13 mouse cellular contexts compared by ENCODE assay signal in the genomic region with DNA sequence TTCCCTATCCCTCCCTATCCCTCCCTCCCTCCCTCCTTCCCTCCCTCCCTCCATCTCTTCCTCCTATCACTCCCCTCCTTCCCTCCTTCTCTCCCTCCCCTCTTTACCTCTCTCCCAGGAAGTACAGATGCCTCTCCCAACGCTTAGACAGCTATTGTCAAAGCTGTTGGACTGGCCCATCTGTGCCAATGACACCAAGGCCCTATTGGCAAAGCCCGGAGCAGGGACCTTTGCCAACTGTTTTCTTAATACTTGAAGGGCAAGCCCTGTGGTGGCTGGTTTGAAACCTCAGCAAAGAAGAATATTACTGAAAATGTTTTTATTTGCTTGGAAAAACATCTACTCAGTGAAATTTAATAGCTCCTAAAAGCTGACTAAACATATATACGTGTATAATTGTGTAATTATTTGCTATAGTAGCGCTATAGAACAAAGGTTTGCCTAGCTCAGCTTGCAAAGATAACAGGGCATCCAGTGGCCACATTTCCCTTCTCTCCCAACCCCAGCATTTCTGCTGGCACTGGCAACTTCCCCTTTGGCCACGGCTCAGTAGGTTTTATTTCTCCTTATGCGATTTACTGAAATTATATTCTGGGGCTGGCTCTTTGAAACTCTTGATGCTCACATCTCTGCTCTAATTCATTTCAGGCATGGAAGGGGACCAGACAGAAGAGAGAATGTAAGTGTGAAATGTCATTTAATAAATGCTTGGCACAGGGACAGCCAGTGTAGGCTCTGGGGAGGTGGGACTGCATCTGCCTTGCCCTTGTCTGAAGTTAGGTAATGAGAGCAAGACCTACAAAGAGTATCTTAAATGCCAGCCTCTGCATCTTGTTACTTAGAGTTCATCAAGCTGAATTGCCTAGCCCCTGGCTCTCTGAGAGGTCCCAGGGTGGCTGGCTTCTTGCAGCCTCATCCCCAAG. TPM values are rescaled to one million over a fixed set of nuclear protein-coding genes. Genes with fewer than 3 reads are reported as not detected.
DNase-seq lines count a peak whose midpoint lies in the region; ATAC-seq and TF ChIP-seq lines count a peak whose summit lies in the region.
"Had no signal": no experiment of that assay in that cellular context is flagged by ENCODE, and none has a peak within 500 bp of the region (broad histone marks: within the 10 kb centered on the region; RNA-seq: fewer than 3 reads in every experiment).

No protein-coding gene starts in this region.

- H3K27me3 ChIP-seq in hindbrain, embryonic 14.5 days (ENCODE audit: control insufficient read depth, insufficient read depth, low read length) = no peaks in the 10 kb centered on the region
- no peaks in the 10 kb centered on the region for H3K27me3 ChIP-seq in hindbrain, embryonic 11.5 days (ENCODE audit: control insufficient read depth, insufficient read depth, low read length)
- no peaks in the 10 kb centered on the region for H3K27me3 ChIP-seq in thymus, adult 2 months (ENCODE audit: control insufficient read depth, insufficient read depth, low read length)
- peaks cover 5% of the 10 kb centered on the region for H3K27me3 ChIP-seq in forebrain, embryonic 16.5 days (replicated peaks; ENCODE audit: control insufficient read depth, insufficient read depth, low read length)
- H3K27me3 ChIP-seq in liver, embryonic 11.5 days (replicated peaks; ENCODE audit: control insufficient read depth, insufficient read depth, low read length) = no peaks in the 10 kb centered on the region
- H3K27me3 ChIP-seq: lung, embryonic 15.5 days had no signal

- no peak for TF ChIP-seq CTCF in thymus, adult 2 months (IDR thresholded peaks at IDR 0.05; ENCODE audit: borderline replicate concordance, control insufficient read depth, extremely low read depth, insufficient read depth, low read length, poor library complexity)
- TF ChIP-seq CTCF in layer of hippocampus, adult 2 months (conservative IDR thresholded peaks at IDR 0.05) = no peak

- no peak overlapping the region for H3K4me3 ChIP-seq in hindbrain, embryonic 14.5 days (replicated peaks; ENCODE audit: low read length)
- H3K4me3 ChIP-seq in hindbrain, embryonic 11.5 days (ENCODE audit: low read depth, low read length) = no peak overlapping the region
- no peak overlapping the region for H3K4me3 ChIP-seq in thymus, adult 2 months (ENCODE audit: control insufficient read depth, insufficient read depth, low read length)
- H3K4me3 ChIP-seq in forebrain, embryonic 16.5 days (replicated peaks; ENCODE audit: low read length) = no peak overlapping the region
- H3K4me3 ChIP-seq in layer of hippocampus, adult 2 months = no peak overlapping the region
- H3K4me3 ChIP-seq in liver, embryonic 11.5 days (ENCODE audit: low read depth, low read length) = no peak overlapping the region
- H3K4me3 ChIP-seq: heart, embryonic 12.5 days; lung, embryonic 15.5 days; myocyte had no signal

- peak; percentile 42 for DNase-seq in hindbrain, embryonic 14.5 days (ENCODE audit: low spot score)
- DNase-seq in hindbrain, embryonic 11.5 days (ENCODE audit: low spot score) = no peak
- no peak for DNase-seq in thymus, adult 2 months
- DNase-seq in thymus, postnatal 25 days = no peak
- DNase-seq in ovary, postnatal 36 days (ENCODE audit: low spot score) = peak; percentile 16
- no peak for DNase-seq in layer of hippocampus, adult 2 months (ENCODE audit: low spot score in 2 of 2)
- no peak for DNase-seq in liver, embryonic 11.5 days (ENCODE audit: low spot score)
- DNase-seq: cerebellum, adult 11 months had no signal

- H3K4me2 ChIP-seq in hindbrain, embryonic 14.5 days (replicated peaks) = no peak overlapping the region
- no peak overlapping the region for H3K4me2 ChIP-seq in hindbrain, embryonic 11.5 days (replicated peaks; ENCODE audit: low read depth, low read length)
- no peak overlapping the region for H3K4me2 ChIP-seq in forebrain, embryonic 16.5 days (ENCODE audit: low read length)
- H3K4me2 ChIP-seq in liver, embryonic 11.5 days = no peak overlapping the region
- H3K4me2 ChIP-seq: heart, embryonic 12.5 days; lung, embryonic 15.5 days had no signal

- no peak for TF ChIP-seq POLR2A in thymus, adult 2 months (IDR thresholded peaks at IDR 0.05; ENCODE audit: control insufficient read depth, extremely low read depth, insufficient read depth, low read length, poor library complexity)

- no peaks in the 10 kb centered on the region for H3K36me3 ChIP-seq in hindbrain, embryonic 14.5 days (replicated peaks; ENCODE audit: control insufficient read depth, insufficient read depth)
- H3K36me3 ChIP-seq in hindbrain, embryonic 11.5 days (ENCODE audit: control insufficient read depth, insufficient read depth, low read length) = no peaks in the 10 kb centered on the region
- H3K36me3 ChIP-seq in thymus, adult 2 months (ENCODE audit: control insufficient read depth, insufficient read depth, low read length) = peaks cover 93% of the 10 kb centered on the region
- H3K36me3 ChIP-seq in forebrain, embryonic 16.5 days (ENCODE audit: control insufficient read depth, insufficient read depth) = no peaks in the 10 kb centered on the region
- H3K36me3 ChIP-seq in liver, embryonic 11.5 days (ENCODE audit: control insufficient read depth, insufficient read depth, low read length) = no peaks in the 10 kb centered on the region
- H3K36me3 ChIP-seq: heart, embryonic 12.5 days; lung, embryonic 15.5 days had no signal

- no peak overlapping the region for H3K9ac ChIP-seq in hindbrain, embryonic 14.5 days
- no peak overlapping the region for H3K9ac ChIP-seq in hindbrain, embryonic 11.5 days (ENCODE audit: low read depth, low read length)
- no peak overlapping the region for H3K9ac ChIP-seq in forebrain, embryonic 16.5 days (replicated peaks; ENCODE audit: low read depth, low read length)
- no peak overlapping the region for H3K9ac ChIP-seq in liver, embryonic 11.5 days (ENCODE audit: low read depth, low read length)
- H3K9ac ChIP-seq: heart, embryonic 12.5 days; lung, embryonic 15.5 days had no signal

- peak overlapping the region; percentile 56 for H3K27ac ChIP-seq in hindbrain, embryonic 14.5 days
- H3K27ac ChIP-seq in hindbrain, embryonic 11.5 days (ENCODE audit: low read depth, low read length) = no peak overlapping the region
- H3K27ac ChIP-seq in thymus, adult 2 months (ENCODE audit: control insufficient read depth, insufficient read depth, low read length) = 0 out of 2 replicates have a peak overlapping the region, but pooled peaks have one; percentile 20
- no peak overlapping the region for H3K27ac ChIP-seq in forebrain, embryonic 16.5 days (ENCODE audit: low read length)
- no peak overlapping the region for H3K27ac ChIP-seq in layer of hippocampus, adult 2 months
- H3K27ac ChIP-seq in liver, embryonic 11.5 days (ENCODE audit: low read depth, low read length) = no peak overlapping the region
- H3K27ac ChIP-seq: lung, embryonic 15.5 days had no signal

- no peaks in the 10 kb centered on the region for H3K9me3 ChIP-seq in hindbrain, embryonic 14.5 days (ENCODE audit: control insufficient read depth, low read length)
- no peaks in the 10 kb centered on the region for H3K9me3 ChIP-seq in hindbrain, embryonic 11.5 days (ENCODE audit: control insufficient read depth, low read length)
- no peaks in the 10 kb centered on the region for H3K9me3 ChIP-seq in forebrain, embryonic 16.5 days (ENCODE audit: control insufficient read depth, low read length)
- H3K9me3 ChIP-seq in liver, embryonic 11.5 days (ENCODE audit: control insufficient read depth, low read length) = no peaks in the 10 kb centered on the region
- H3K9me3 ChIP-seq: heart, embryonic 12.5 days; lung, embryonic 15.5 days had no signal

- WGBS in hindbrain, embryonic 14.5 days = 58% methylated on average over 6 of the region's 6 CpGs
- WGBS in hindbrain, embryonic 11.5 days = 84% methylated on average over 6 of the region's 6 CpGs
- WGBS in thymus, adult 2 months = 77% methylated on average over 6 of the region's 6 CpGs
- WGBS in forebrain, embryonic 16.5 days = 49% methylated on average over 6 of the region's 6 CpGs
- WGBS in liver, embryonic 11.5 days = 67% methylated on average over 6 of the region's 6 CpGs

- ATAC-seq in hindbrain, embryonic 14.5 days (ENCODE audit: low FRiP score) = no peak
- ATAC-seq in hindbrain, embryonic 11.5 days (ENCODE audit: low FRiP score) = no peak
- ATAC-seq in forebrain, embryonic 16.5 days = peak; percentile 75
- no peak for ATAC-seq in liver, embryonic 11.5 days (replicated peaks; ENCODE audit: low FRiP score)

- H3K4me1 ChIP-seq in hindbrain, embryonic 14.5 days (replicated peaks; ENCODE audit: control insufficient read depth, insufficient read depth, low read length) = peaks cover 9% of the 10 kb centered on the region
- H3K4me1 ChIP-seq in hindbrain, embryonic 11.5 days (replicated peaks; ENCODE audit: control insufficient read depth, insufficient read depth, low read length) = no peaks in the 10 kb centered on the region
- peaks cover 20% of the 10 kb centered on the region for H3K4me1 ChIP-seq in thymus, adult 2 months (replicated peaks; ENCODE audit: control insufficient read depth, insufficient read depth, low read length)
- H3K4me1 ChIP-seq in forebrain, embryonic 16.5 days (replicated peaks; ENCODE audit: control insufficient read depth, insufficient read depth, low read length) = peaks cover 7% of the 10 kb centered on the region
- H3K4me1 ChIP-seq in liver, embryonic 11.5 days (replicated peaks; ENCODE audit: control insufficient read depth, insufficient read depth, low read length) = no peaks in the 10 kb centered on the region
- H3K4me1 ChIP-seq: lung, embryonic 15.5 days had no signal

RNA-seq across cellular contexts. Expression of a gene that starts 18.6 kb away (rescaled TPM):
- polyA plus RNA-seq in hindbrain, embryonic 14.5 days (2014; fragmentation: Nextera tagmentation; extraction: Ambion mirVana) = 10.7 and 16.5 TPM in 2 replicates
- polyA plus RNA-seq in hindbrain, embryonic 11.5 days (2014; fragmentation: Nextera tagmentation; extraction: Ambion mirVana) = 1.8 and 4.3 TPM in 2 replicates
- 0.16 TPM in 1 of 2 replicates, not detected in the other for polyA plus RNA-seq in thymus, adult 2 months (2012; rRNA removed)
- not detected in 2 replicates for polyA plus RNA-seq in forebrain, embryonic 16.5 days (2015; fragmentation: Nextera tagmentation; extraction: Ambion mirVana)
- not detected for total RNA-seq in layer of hippocampus, adult 2 months (2021)
- not detected in 2 replicates for polyA plus RNA-seq in liver, embryonic 11.5 days (2014; fragmentation: Nextera tagmentation; extraction: Ambion mirVana)
- polyA plus RNA-seq: embryonic facial prominence, embryonic 11.5 days; heart, embryonic 12.5 days; myocyte had no signal

RNA-seq across cellular contexts. Expression of a gene that starts 33.1 kb away (rescaled TPM):
- 1.8 and 2.0 TPM in 2 replicates for polyA plus RNA-seq in hindbrain, embryonic 14.5 days (2014; fragmentation: Nextera tagmentation; extraction: Ambion mirVana)
- 2.4 and 2.8 TPM in 2 replicates for polyA plus RNA-seq in hindbrain, embryonic 11.5 days (2014; fragmentation: Nextera tagmentation; extraction: Ambion mirVana)
- polyA plus RNA-seq in thymus, adult 2 months (2012; rRNA removed) = 153 TPM in 2 replicates
- polyA plus RNA-seq in forebrain, embryonic 16.5 days (2015; fragmentation: Nextera tagmentation; extraction: Ambion mirVana) = 1.7 and 1.8 TPM in 2 replicates
- 1 to 10 TPM; 3.5 TPM for total RNA-seq in layer of hippocampus, adult 2 months (2021)
- polyA plus RNA-seq in liver, embryonic 11.5 days (2014; fragmentation: Nextera tagmentation; extraction: Ambion mirVana) = 13.3 and 16.0 TPM in 2 replicates

Comparison
In these comparisons a context has a peak if more than half of its experiments do, and no peak if none do; other contexts are left out.
1. DNase-seq: peak in hindbrain, embryonic 14.5 days (single experiment) and ovary, postnatal 36 days (single experiment); none in hindbrain, embryonic 11.5 days (single experiment), thymus, adult 2 months (single experiment), thymus, postnatal 25 days (single experiment), layer of hippocampus, adult 2 months (0 of 2) and liver, embryonic 11.5 days (single experiment).
2. H3K27ac ChIP-seq: peak in hindbrain, embryonic 14.5 days (single experiment) and thymus, adult 2 months (single experiment); none in hindbrain, embryonic 11.5 days (single experiment), forebrain, embryonic 16.5 days (single experiment), layer of hippocampus, adult 2 months (single experiment) and liver, embryonic 11.5 days (single experiment).